In genomic region chr5:113772905-113773519, GRCm38 (mm10) we compare ENCODE assay signal across 9 mouse cellular contexts. TPM values are rescaled to one million over a fixed set of nuclear protein-coding genes. Genes with fewer than 3 reads are reported as not detected.
DNase-seq lines count a peak whose midpoint lies in the region; ATAC-seq and TF ChIP-seq lines count a peak whose summit lies in the region.
"Had no signal": no experiment of that assay in that cellular context is flagged by ENCODE, and none has a peak within 500 bp of the region (broad histone marks: within the 10 kb centered on the region; RNA-seq: fewer than 3 reads in every experiment).

No protein-coding gene starts in this region.

- H3K9me3 ChIP-seq in heart, embryonic 10.5 days: no peaks in the 10 kb centered on the region
- no peaks in the 10 kb centered on the region for H3K9me3 ChIP-seq in ES-E14 (ENCODE audit: control insufficient read depth, insufficient read depth, low read depth, low read length)
- no peaks in the 10 kb centered on the region for H3K9me3 ChIP-seq in heart, embryonic 16.5 days (replicated peaks; ENCODE audit: control insufficient read depth, low read length)

- no peaks in the 10 kb centered on the region for H3K27me3 ChIP-seq in heart, embryonic 10.5 days (ENCODE audit: insufficient read depth, poor library complexity, severe bottlenecking)
- no peaks in the 10 kb centered on the region for H3K27me3 ChIP-seq in heart, embryonic 16.5 days (ENCODE audit: control insufficient read depth, insufficient read depth, low read length)

- peak; percentile 82 for DNase-seq in heart, embryonic 10.5 days (ENCODE audit: low spot score)
- DNase-seq in heart, adult 11 months: no peak
- DNase-seq in ES-E14 (ENCODE audit: low read depth, low spot score): no peak
- DNase-seq in lung, postnatal 10 days: peak; percentile 33
- no peak for DNase-seq in right cerebral cortex, postnatal 14 days
- no peak for DNase-seq in T-cell, adult 2 months (ENCODE audit: low spot score)

- peaks cover 55% of the 10 kb centered on the region for H3K36me3 ChIP-seq in heart, embryonic 10.5 days
- H3K36me3 ChIP-seq in ES-E14 (ENCODE audit: control insufficient read depth, insufficient read depth, low read length, poor library complexity, severe bottlenecking): peaks cover 32% of the 10 kb centered on the region
- peaks cover 32% of the 10 kb centered on the region for H3K36me3 ChIP-seq in heart, embryonic 16.5 days (ENCODE audit: control insufficient read depth, insufficient read depth)

- H3K9ac ChIP-seq in ES-E14 (ENCODE audit: insufficient read depth, low read depth, low read length, poor library complexity, severe bottlenecking): peak overlapping the region; percentile 83
- peak overlapping the region; percentile 83 for H3K9ac ChIP-seq in heart, embryonic 16.5 days (ENCODE audit: low read length)

- H3K4me1 ChIP-seq in heart, embryonic 10.5 days: peaks cover 34% of the 10 kb centered on the region
- H3K4me1 ChIP-seq in ES-E14 (ENCODE audit: control insufficient read depth in 2 of 2, insufficient read depth in 2 of 2, low read length in 2 of 2, poor library complexity in 1 of 2): peaks cover 2 to 4% of the 10 kb centered on the region in 2 experiments; a peak in 3 of 4 replicates
- H3K4me1 ChIP-seq in heart, embryonic 16.5 days (ENCODE audit: control insufficient read depth, insufficient read depth, low read length): peaks cover 22% of the 10 kb centered on the region

- peak overlapping the region; percentile 97 for H3K4me2 ChIP-seq in heart, embryonic 16.5 days (ENCODE audit: low read depth, low read length)

- peak overlapping the region; percentile 98 for H3K27ac ChIP-seq in heart, embryonic 10.5 days
- no peak overlapping the region for H3K27ac ChIP-seq in ES-E14 (ENCODE audit: insufficient read depth, low read depth, low read length, poor library complexity, severe bottlenecking)
- peak overlapping the region; percentile 37; the same call in 1 of the 2 replicates for H3K27ac ChIP-seq in heart, embryonic 16.5 days (ENCODE audit: low read length)

- peak overlapping the region; percentile 83 for H3K4me3 ChIP-seq in heart, embryonic 10.5 days
- H3K4me3 ChIP-seq in ES-E14 (ENCODE audit: insufficient read depth in 1 of 2, low read depth in 1 of 2, low read length in 2 of 2, poor library complexity in 1 of 2, severe bottlenecking in 1 of 2): peak overlapping the region; percentile 80 to 97
- peak overlapping the region; percentile 99 for H3K4me3 ChIP-seq in heart, embryonic 16.5 days (ENCODE audit: low read length)

- 2% methylated on average over 38 of the region's 38 CpGs for WGBS in heart, embryonic 10.5 days
- WGBS in heart, embryonic 16.5 days: 2% methylated on average over 36 of the region's 38 CpGs

- in situ Hi-C loops in ES-E14 (cut with MboI; ENCODE audit: low sequenced_read_pairs in 2 of 2, unreplicated experiment in 2 of 2): no loop called here

- ATAC-seq in heart, embryonic 16.5 days (replicated peaks; ENCODE audit: extremely low read depth, insufficient read depth, low FRiP score): peak; percentile 5
- ATAC-seq in erythroid progenitor cell, adult 5-6 weeks (replicated peaks; ENCODE audit: low FRiP score, poor library complexity, severe bottlenecking): no peak

TF ChIP-seq in ES-E14, 5 proteins besides CTCF, POLR2A, EP300 and RAD21:
- TF ChIP-seq CHD2 (IDR thresholded peaks at IDR 0.05; ENCODE audit: low read depth, low read length) (no peak), ZNF384 (IDR thresholded peaks at IDR 0.05; ENCODE audit: low read depth, low read length) (no peak), ZC3H11A (IDR thresholded peaks at IDR 0.05; ENCODE audit: borderline replicate concordance, low read depth, low read length) (no peak), HCFC1 (IDR thresholded peaks at IDR 0.05; ENCODE audit: borderline replicate concordance, insufficient read depth, low read length) (no peak), MAFK (IDR thresholded peaks at IDR 0.05; ENCODE audit: insufficient read depth, low read depth, low read length) (no peak)

RNA-seq across cellular contexts. Expression of gene Iscu, which starts 0.5 kb away (rescaled TPM):
- polyA plus RNA-seq in heart, embryonic 10.5 days (2016; fragmentation: Nextera tagmentation; extraction: Ambion mirVana): 98.7 and 105 TPM in 2 replicates
- 78.4 and 80.1 TPM in 2 replicates for total RNA-seq in ES-E14 (2012; rRNA removed)
- 118 and 136 TPM in 2 replicates for polyA plus RNA-seq in heart, embryonic 16.5 days (2015; fragmentation: Nextera tagmentation; extraction: Ambion mirVana)
- total RNA-seq in erythroid progenitor cell, adult 5-6 weeks (2015; ENCODE audit: low replicate concordance): 54.9 and 75.3 TPM in 2 replicates
- total RNA-seq in erythroid progenitor cell, adult 5-6 weeks (2017; ENCODE audit: low replicate concordance): 36.4 and 52.0 TPM in 2 replicates

RNA-seq across cellular contexts. Expression of gene Sart3, which starts 0.7 kb away (rescaled TPM):
- 46.0 and 63.9 TPM in 2 replicates for polyA plus RNA-seq in heart, embryonic 10.5 days (2016; fragmentation: Nextera tagmentation; extraction: Ambion mirVana)
- total RNA-seq in ES-E14 (2012; rRNA removed): 78.0 and 100 TPM in 2 replicates
- 31.6 TPM in 2 replicates for polyA plus RNA-seq in heart, embryonic 16.5 days (2015; fragmentation: Nextera tagmentation; extraction: Ambion mirVana)
- total RNA-seq in erythroid progenitor cell, adult 5-6 weeks (2015; ENCODE audit: low replicate concordance): 8.4 and 22.0 TPM in 2 replicates
- 32.1 and 44.9 TPM in 2 replicates for total RNA-seq in erythroid progenitor cell, adult 5-6 weeks (2017; ENCODE audit: low replicate concordance)

RNA-seq across cellular contexts. Expression of gene Tmem119, which starts 27.3 kb away (rescaled TPM):
- 13.5 and 42.1 TPM in 2 replicates for polyA plus RNA-seq in heart, embryonic 10.5 days (2016; fragmentation: Nextera tagmentation; extraction: Ambion mirVana)
- total RNA-seq in ES-E14 (2012; rRNA removed): 3.3 and 7.1 TPM in 2 replicates
- polyA plus RNA-seq in heart, embryonic 16.5 days (2015; fragmentation: Nextera tagmentation; extraction: Ambion mirVana): 22.4 and 22.5 TPM in 2 replicates
- total RNA-seq in erythroid progenitor cell, adult 5-6 weeks (2015; ENCODE audit: low replicate concordance): 2.9 TPM in 1 of 2 replicates, not detected in the other
- total RNA-seq in erythroid progenitor cell, adult 5-6 weeks (2017; ENCODE audit: low replicate concordance): 3.0 TPM in 1 of 2 replicates, not detected in the other

RNA-seq across cellular contexts. Expression of gene Ficd, which starts 37.4 kb away (rescaled TPM):
- polyA plus RNA-seq in heart, embryonic 10.5 days (2016; fragmentation: Nextera tagmentation; extraction: Ambion mirVana): 5.3 and 6.4 TPM in 2 replicates
- total RNA-seq in ES-E14 (2012; rRNA removed): 8.6 and 10.5 TPM in 2 replicates
- 6.0 and 6.3 TPM in 2 replicates for polyA plus RNA-seq in heart, embryonic 16.5 days (2015; fragmentation: Nextera tagmentation; extraction: Ambion mirVana)
- total RNA-seq in erythroid progenitor cell, adult 5-6 weeks (2015; ENCODE audit: low replicate concordance): 1.4 TPM in 1 of 2 replicates, not detected in the other
- 0.30 and 2.2 TPM in 2 replicates for total RNA-seq in erythroid progenitor cell, adult 5-6 weeks (2017; ENCODE audit: low replicate concordance)

RNA-seq across cellular contexts. Expression of gene 1700069L16Rik, which starts 48.4 kb away (rescaled TPM):
- polyA plus RNA-seq in heart, embryonic 10.5 days (2016; fragmentation: Nextera tagmentation; extraction: Ambion mirVana): not detected in 2 replicates
- not detected in 2 replicates for total RNA-seq in ES-E14 (2012; rRNA removed)
- polyA plus RNA-seq in heart, embryonic 16.5 days (2015; fragmentation: Nextera tagmentation; extraction: Ambion mirVana): not detected in 2 replicates
- total RNA-seq in erythroid progenitor cell, adult 5-6 weeks (2015; ENCODE audit: low replicate concordance): not detected in 2 replicates
- not detected in 2 replicates for total RNA-seq in erythroid progenitor cell, adult 5-6 weeks (2017; ENCODE audit: low replicate concordance)
- polyA plus RNA-seq: large intestine, adult 2 months had no signal

Comparison
In these comparisons a context has a peak if more than half of its experiments do, and no peak if none do; other contexts are left out.
1. DNase-seq: peak in heart, embryonic 10.5 days (single experiment) and lung, postnatal 10 days (single experiment); none in heart, adult 11 months (single experiment), ES-E14 (single experiment), right cerebral cortex, postnatal 14 days (single experiment) and T-cell, adult 2 months (single experiment).
2. Peak in every context shown above with its lines, with median percentiles within 50 percentile points of each other: H3K4me3 ChIP-seq.